Mouse (Mus musculus) ES-E14 (cell line): ENCODE data around the gene Dclre1b.

ENCODE experiments used
- CHD2 ChIP-seq: IDR thresholded peaks from 2 replicates; pipeline ENCODE4 v1.6.1; 2014; ENCODE audit warnings: mild to moderate bottlenecking, low read depth, low read length, inconsistent platforms
- HCFC1 ChIP-seq: IDR thresholded peaks from 2 replicates; pipeline ENCODE4 v1.6.1; 2012; ENCODE audit warnings: low read length, inconsistent platforms, borderline replicate concordance; ENCODE audit not compliant: insufficient read depth
- MAFK ChIP-seq: IDR thresholded peaks from 2 replicates; pipeline ENCODE4 v1.6.1; 2014; ENCODE audit warnings: mild to moderate bottlenecking, low read depth, low read length, inconsistent platforms; ENCODE audit not compliant: insufficient read depth
- ZC3H11A ChIP-seq: IDR thresholded peaks from 2 replicates; pipeline ENCODE4 v1.6.1; 2012; ENCODE audit warnings: low read depth, mild to moderate bottlenecking, inconsistent platforms, low read length, borderline replicate concordance

GRCm38 (mm10) chr3:103792566-103792965 lies 16.7 kb downstream of the Dclre1b start:
- TF ChIP-seq HCFC1 (no peak), MAFK (no peak), CHD2 (no peak), ZC3H11A (no peak)
